Mouse (Mus musculus) left cerebral cortex, postnatal 10 days (tissue): ENCODE measurements around the gene Set. TPM values are rescaled to one million over a fixed set of nuclear protein-coding genes. Genes with fewer than 3 reads are reported as not detected.

Experiments
- total RNA-seq, 2 experiments: library from RNA; stranded (reverse); gene quantifications; 2 replicates each; pipeline ENCODE4 v1.2.3; 2021

The Set gene
- total RNA-seq, 2 experiments from 2014 or later, result 219 to 220 TPM

Other genes with a start within 250 kb of the Set start
- gene Urm1, start 237.3 kb upstream of the Set start, total RNA-seq, result 10 to 100 TPM; 54.7 to 61.8 TPM
- 10 to 100 TPM; 13.2 to 13.4 TPM for gene Cercam, start 188.2 kb upstream of the Set start, total RNA-seq
- 100 to 1,000 TPM; 106 to 118 TPM for gene Odf2, start 168.2 kb upstream of the Set start, total RNA-seq
- gene Gle1, start 122.0 kb upstream of the Set start, total RNA-seq, result 10 to 100 TPM; 40.8 to 46.6 TPM
- gene Sptan1, start 91.8 kb upstream of the Set start, total RNA-seq, result 1,000 to 10,000 TPM; 1,035 to 1,062 TPM
- gene Wdr34, start 8.5 kb upstream of the Set start, total RNA-seq, result 10 to 100 TPM; 50.0 to 52.1 TPM
- 1 to 10 TPM; 1.6 TPM for gene Pkn3, start 20.3 kb downstream of the Set start, total RNA-seq
- gene Zdhhc12, start 36.3 kb downstream of the Set start, total RNA-seq, result 10 to 100 TPM; 16.8 to 20.8 TPM
- 100 to 1,000 TPM; 110 to 116 TPM for gene Zer1, start 67.2 kb downstream of the Set start, total RNA-seq
- gene Tbc1d13, start 76.4 kb downstream of the Set start, total RNA-seq, result 10 to 100 TPM; 60.4 to 71.5 TPM
- gene Endog, start 114.1 kb downstream of the Set start, total RNA-seq, result 10 to 100 TPM; 18.6 to 23.3 TPM
- gene Spout1, start 121.1 kb downstream of the Set start, total RNA-seq, result 10 to 100 TPM; 37.0 to 40.3 TPM
- 10 to 100 TPM; 13.1 to 15.8 TPM for gene Kyat1, start 148.5 kb downstream of the Set start, total RNA-seq
- 10 to 100 TPM; 47.8 to 51.9 TPM for gene Lrrc8a, start 180.3 kb downstream of the Set start, total RNA-seq
- gene Gm28035, start 183.2 kb downstream of the Set start, total RNA-seq, result 1 to 10 TPM; 6.3 to 7.3 TPM
- gene Phyhd1, start 208.8 kb downstream of the Set start, total RNA-seq, result 10 to 100 TPM; 14.2 to 14.6 TPM
- not detected for gene Gm28038, start 223.7 kb downstream of the Set start, total RNA-seq
- 10 to 100 TPM; 25.8 to 28.8 TPM for gene Dolk, start 229.0 kb downstream of the Set start, total RNA-seq
- 10 to 100 TPM; 23.7 to 23.9 TPM for gene Nup188, start 229.0 kb downstream of the Set start, total RNA-seq